Mouse (Mus musculus) macrophage (primary cell): ENCODE results near the gene Slc25a5. TPM values are rescaled to one million over a fixed set of nuclear protein-coding genes. Genes with fewer than 3 reads are reported as not detected.

ENCODE experiments used
- H3K27ac ChIP-seq: fragments of 350-480 bp; formaldehyde crosslinking; 2 replicates; pipeline ENCODE4 v1.9.0; 2021
- H3K36me3 ChIP-seq: fragments of 350-480 bp; formaldehyde crosslinking; 2 replicates; pipeline ENCODE4 v1.9.0; 2021; ENCODE audit errors: inconsistent target
- H3K4me3 ChIP-seq: fragments of 350-480 bp; formaldehyde crosslinking; 2 replicates; pipeline ENCODE4 v1.9.0; 2021; ENCODE audit errors: inconsistent target
- H3K79me2 ChIP-seq: fragments of 350-480 bp; formaldehyde crosslinking; 2 replicates; pipeline ENCODE4 v1.9.0; 2021; ENCODE audit errors: inconsistent target
- WGBS: methylation state at CpG from one replicate; pipeline ENCODE4 v1.1.7; 2026; ENCODE audit warnings: inconsistent platforms; ENCODE audit not compliant: missing documents; 5-methylcytosine and 5-hydroxymethylcytosine counted together
- polyA plus RNA-seq: library from polyadenylated mRNA; stranded (reverse); fragments of 250-400 nt; gene quantifications from 3 replicates; pipeline ENCODE4 v1.2.4, GENCODE M21; 2018; ENCODE audit warnings: inconsistent platforms

Gene Slc25a5
- polyA plus RNA-seq, 1 experiment from 2014 or later = 248 TPM

GRCm38 (mm10) chrX:36814161-36814836, 18.8 kb downstream of the Slc25a5 start:
- no peaks in the 10 kb centered on the region for H3K36me3 ChIP-seq
- 96% methylated on average over 8 of the region's 8 CpGs for WGBS
- no peaks in the 10 kb centered on the region for H3K79me2 ChIP-seq
- no peak overlapping the region for H3K4me3 ChIP-seq
- no peak overlapping the region for H3K27ac ChIP-seq

GRCm38 (mm10) chrX:36815022-36815421, 19.6 kb downstream of the Slc25a5 start:
- Histone ChIP-seq H3K4me3 (no peak overlapping the region), H3K36me3 (no peaks in the 10 kb centered on the region), H3K27ac (no peak overlapping the region), H3K79me2 (no peaks in the 10 kb centered on the region)
- 93% methylated on average over 4 of the region's 4 CpGs for WGBS

GRCm38 (mm10) chrX:36815439-36815838, 20.0 kb downstream of the Slc25a5 start:
- no peaks in the 10 kb centered on the region for H3K79me2 ChIP-seq
- H3K4me3 ChIP-seq = no peak overlapping the region
- 31% methylated on average over 2 of the region's 4 CpGs for WGBS

GRCm38 (mm10) chrX:36816368-36816899, 21.0 kb downstream of the Slc25a5 start:
- Histone ChIP-seq H3K79me2 (no peaks in the 10 kb centered on the region), H3K27ac (no peak overlapping the region), H3K4me3 (no peak overlapping the region), H3K36me3 (no peaks in the 10 kb centered on the region)
- WGBS = 81% methylated on average over 8 of the region's 8 CpGs

More at GRCm38 (mm10) chrX:36815439-36815838, 20.0 kb downstream of the Slc25a5 start:
- H3K36me3 ChIP-seq = no peaks in the 10 kb centered on the region
- no peak overlapping the region for H3K27ac ChIP-seq

- Histone ChIP-seq H3K27ac (no peak overlapping the region), H3K4me3 (no peak overlapping the region), H3K36me3 (no peaks in the 10 kb centered on the region), H3K79me2 (no peaks in the 10 kb centered on the region)
- WGBS = 58% methylated on average over 8 of the region's 10 CpGs
Observed at GRCm38 (mm10) chrX:36816953-36817441, 21.5 kb downstream of the Slc25a5 start.

- H3K79me2 ChIP-seq = no peaks in the 10 kb centered on the region
- WGBS = 90% methylated on average over 2 of the region's 4 CpGs
- H3K27ac ChIP-seq = no peak overlapping the region
- H3K36me3 ChIP-seq = no peaks in the 10 kb centered on the region
- no peak overlapping the region for H3K4me3 ChIP-seq
Observed at GRCm38 (mm10) chrX:36819575-36819974, 24.1 kb downstream of the Slc25a5 start.

GRCm38 (mm10) chrX:36820201-36820600, 24.8 kb downstream of the Slc25a5 start:
- Histone ChIP-seq H3K79me2 (no peaks in the 10 kb centered on the region), H3K27ac (no peak overlapping the region), H3K36me3 (no peaks in the 10 kb centered on the region), H3K4me3 (no peak overlapping the region)
- 30% methylated on average over 4 of the region's 4 CpGs for WGBS

- H3K27ac ChIP-seq = no peak overlapping the region
- H3K36me3 ChIP-seq = no peaks in the 10 kb centered on the region
- WGBS = 96% methylated on average over 9 of the region's 10 CpGs
- H3K79me2 ChIP-seq = no peaks in the 10 kb centered on the region
- no peak overlapping the region for H3K4me3 ChIP-seq
Observed at GRCm38 (mm10) chrX:36823932-36824711, 28.7 kb downstream of the Slc25a5 start.

- Histone ChIP-seq H3K27ac (no peak overlapping the region), H3K79me2 (no peaks in the 10 kb centered on the region), H3K4me3 (no peak overlapping the region), H3K36me3 (no peaks in the 10 kb centered on the region)
- WGBS = 69% methylated on average over 2 of the region's 2 CpGs
Observed at GRCm38 (mm10) chrX:36825032-36825431, 29.6 kb downstream of the Slc25a5 start.

- H3K79me2 ChIP-seq = no peaks in the 10 kb centered on the region
- 100% methylated on average over 1 of the region's 5 CpGs for WGBS
- H3K27ac ChIP-seq = no peak overlapping the region
- H3K36me3 ChIP-seq = no peaks in the 10 kb centered on the region
- H3K4me3 ChIP-seq = no peak overlapping the region
Observed at GRCm38 (mm10) chrX:36826873-36827272, 31.4 kb downstream of the Slc25a5 start.

- Histone ChIP-seq H3K27ac (no peak overlapping the region), H3K4me3 (no peak overlapping the region), H3K79me2 (no peaks in the 10 kb centered on the region), H3K36me3 (no peaks in the 10 kb centered on the region)
- WGBS = 57% methylated on average over 5 of the region's 5 CpGs
Observed at GRCm38 (mm10) chrX:36830271-36830670, 34.8 kb downstream of the Slc25a5 start.

GRCm38 (mm10) chrX:36831632-36832031, 36.2 kb downstream of the Slc25a5 start:
- H3K36me3 ChIP-seq = no peaks in the 10 kb centered on the region
- H3K4me3 ChIP-seq = no peak overlapping the region
- H3K79me2 ChIP-seq = no peaks in the 10 kb centered on the region
- 92% methylated on average over 2 of the region's 4 CpGs for WGBS
- H3K27ac ChIP-seq = no peak overlapping the region

- H3K36me3 ChIP-seq = no peaks in the 10 kb centered on the region
- no peak overlapping the region for H3K4me3 ChIP-seq
- 42% methylated on average over 11 of the region's 19 CpGs for WGBS
- H3K27ac ChIP-seq = no peak overlapping the region
- H3K79me2 ChIP-seq = no peaks in the 10 kb centered on the region
Observed at GRCm38 (mm10) chrX:36833397-36834084, 38.1 kb downstream of the Slc25a5 start.

GRCm38 (mm10) chrX:36837069-36837676, 41.7 kb downstream of the Slc25a5 start:
- Histone ChIP-seq H3K36me3 (no peaks in the 10 kb centered on the region), H3K79me2 (no peaks in the 10 kb centered on the region), H3K27ac (no peak overlapping the region), H3K4me3 (no peak overlapping the region)
- WGBS = 76% methylated on average over 6 of the region's 6 CpGs
